ENCODE assay signal across 8 mouse cellular contexts in the genomic region with DNA sequence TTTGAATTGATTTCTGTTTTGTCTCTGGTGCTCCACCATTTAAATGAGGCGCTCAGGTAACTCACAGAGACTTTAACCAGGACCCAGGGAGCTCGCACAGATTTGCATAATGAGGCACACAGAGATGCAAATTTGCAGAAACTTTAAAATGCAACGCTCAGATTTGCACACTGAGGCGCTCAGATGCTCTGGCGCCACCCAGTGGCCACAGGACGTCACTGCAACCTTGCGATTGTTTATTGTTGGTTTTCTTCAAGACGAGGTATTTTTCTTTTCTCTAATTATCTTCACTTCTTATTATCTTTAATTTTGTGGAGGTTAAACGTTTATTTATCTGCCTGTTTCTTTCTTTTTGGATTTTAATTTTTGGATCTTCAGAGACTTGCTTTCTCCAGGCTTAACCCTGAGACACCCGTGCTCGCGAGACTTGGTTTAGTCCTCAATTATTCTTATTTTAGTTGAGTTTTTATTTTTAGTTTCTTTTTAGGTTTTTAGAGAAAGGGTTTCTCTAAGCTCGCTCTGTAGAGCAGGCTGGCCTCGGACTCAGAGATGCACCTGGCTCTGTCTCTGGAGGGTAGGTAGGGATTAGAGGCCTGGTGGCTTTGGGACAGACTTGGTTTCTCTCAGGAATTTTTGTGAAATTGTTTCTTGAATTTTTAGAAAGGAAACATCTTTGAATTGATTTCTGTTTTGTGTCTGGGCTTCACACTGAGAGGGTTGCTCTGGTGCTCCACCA. TPM values are rescaled to one million over a fixed set of nuclear protein-coding genes. Genes with fewer than 3 reads are reported as not detected.
DNase-seq lines count a peak whose midpoint lies in the region; ATAC-seq lines count a peak whose summit lies in the region.
"Not testable (repeated sequence)": the region's sequence is repeated elsewhere in the genome, so short reads cannot be mapped to it uniquely, and the experiment has no call there.

No protein-coding gene starts in this region.

- not testable (repeated sequence) for H3K4me1 ChIP-seq in midbrain, embryonic 13.5 days (replicated peaks)

- peak overlapping the region; percentile 27; the same call in 1 of the 2 replicates for H3K27ac ChIP-seq in midbrain, embryonic 13.5 days

- not testable (repeated sequence) for H3K27me3 ChIP-seq in midbrain, embryonic 13.5 days

- ATAC-seq in midbrain, embryonic 13.5 days: not testable (repeated sequence)

- H3K4me2 ChIP-seq in midbrain, embryonic 13.5 days (replicated peaks): not testable (repeated sequence)

- H3K9ac ChIP-seq in midbrain, embryonic 13.5 days (replicated peaks): not testable (repeated sequence)

- DNase-seq in NIH3T3 (ENCODE audit: low read depth): peak; percentile 99
- peak; percentile 98 for DNase-seq in cerebellum, adult 9-10 months
- DNase-seq in frontal cortex, postnatal 36 days (ENCODE audit: low spot score in 2 of 2): peak; percentile 93 to 100
- peak; percentile 98 for DNase-seq in induced T-regulatory cell, adult 2 months (ENCODE audit: low read depth)
- peak; percentile 89 to 98 for DNase-seq in left cerebral cortex, postnatal 10 days (ENCODE audit: extremely low spot score in 1 of 2, low spot score in 2 of 2)
- DNase-seq in right cerebral cortex, postnatal 4 days: peak; percentile 92
- DNase-seq in urinary bladder, postnatal 14 days (ENCODE audit: low spot score): peak; percentile 96

- H3K36me3 ChIP-seq in midbrain, embryonic 13.5 days: peaks cover 29% of the 10 kb centered on the region

- H3K9me3 ChIP-seq in midbrain, embryonic 13.5 days: peaks cover 37% of the 10 kb centered on the region

- intact Hi-C loops in left cerebral cortex, postnatal 10 days (cut with DNase I): not testable (repeated sequence)

- WGBS in midbrain, embryonic 13.5 days: 57% methylated on average over 14 of the region's 14 CpGs

- not testable (repeated sequence) for H3K4me3 ChIP-seq in midbrain, embryonic 13.5 days (replicated peaks)

RNA-seq across cellular contexts. Expression of a gene that starts 10.7 kb away (rescaled TPM):
- total RNA-seq in left cerebral cortex, postnatal 10 days (2021): 100 to 1,000 TPM; 164 to 223 TPM
- polyA plus RNA-seq in midbrain, embryonic 13.5 days (2015; fragmentation: Nextera tagmentation; extraction: Ambion mirVana): 164 and 183 TPM in 2 replicates
